Mouse (Mus musculus) ES-Bruce4 (cell line): ENCODE data around the gene Spaca7.

Experiments used
- CTCF ChIP-seq: IDR thresholded peaks from one replicate; pipeline ENCODE4 v1.8.1; 2011; ENCODE audit warnings: low read depth, low read length
- EP300 ChIP-seq: IDR thresholded peaks from 2 replicates; pipeline ENCODE4 v1.6.1; 2011; ENCODE audit warnings: low read depth, low read length; ENCODE audit not compliant: insufficient read depth
- POLR2A ChIP-seq: IDR thresholded peaks from one replicate; pipeline ENCODE4 v1.8.1; 2011; ENCODE audit warnings: low read length; ENCODE audit not compliant: insufficient read depth

GRCm38 (mm10) chr8:12572814-12573534, at the start of gene Spaca7:
- TF ChIP-seq CTCF (no peak), EP300 (no peak), POLR2A (no peak)
